Mouse (Mus musculus): ENCODE results near the gene Gsg1l2. TPM values are rescaled to one million over a fixed set of nuclear protein-coding genes. Genes with fewer than 3 reads are reported as not detected.
A peak's percentile ranks its signal among the peaks of the same experiment; 100 is the strongest.

Gene Gsg1l2
- total RNA-seq (2014; rRNA removed; ENCODE audit: low replicate concordance): not detected in 2 replicates
- polyA plus RNA-seq (2015; fragmentation: Nextera tagmentation; extraction: Ambion mirVana): not detected in 2 replicates

- H3K9ac ChIP-seq (replicated peaks; ENCODE audit: low read depth, low read length): no peak within 1 kb of the TSS
- WGBS: 70% methylated on average over 12 of the region's 12 CpGs
- H3K27me3 ChIP-seq (ENCODE audit: control insufficient read depth, insufficient read depth, low read length): no peaks in the 10 kb centered on the region
- TF ChIP-seq EP300 (IDR thresholded peaks at IDR 0.05; ENCODE audit: low read depth): no peak
- TF ChIP-seq CTCF (IDR thresholded peaks at IDR 0.05; ENCODE audit: low read depth): no peak
- H3K4me3 ChIP-seq (ENCODE audit: low read depth, low read length): no peak within 1 kb of the TSS
- H3K36me3 ChIP-seq (replicated peaks; ENCODE audit: control insufficient read depth, insufficient read depth, low read length): no peaks in the 10 kb centered on the region
- no peak within 1 kb of the TSS for H3K27ac ChIP-seq (ENCODE audit: low read depth)
- no peaks in the 10 kb centered on the region for H3K4me1 ChIP-seq (ENCODE audit: control insufficient read depth, insufficient read depth)
- DNase-seq (ENCODE audit: low spot score) (no peak), ATAC-seq (ENCODE audit: insufficient read depth, low read depth) (no peak)
- no peak within 1 kb of the TSS for H3K4me2 ChIP-seq (ENCODE audit: low read depth, low read length)
- H3K9me3 ChIP-seq (replicated peaks; ENCODE audit: control insufficient read depth, low read length): no peaks in the 10 kb centered on the region
Measured at GRCm38 (mm10) chr11:67774379-67774778, at the start of gene Gsg1l2. TSS of gene Gsg1l2 (plus strand) at chr11:67774608.

GRCm38 (mm10) chr11:67727095-67727494, 47.3 kb upstream of the Gsg1l2 start:
- ATAC-seq (ENCODE audit: insufficient read depth, low read depth): peak; percentile 58; the same call in 1 of the 2 replicates
- no peaks in the 10 kb centered on the region for H3K36me3 ChIP-seq (replicated peaks; ENCODE audit: control insufficient read depth, insufficient read depth, low read length)
- H3K4me2 ChIP-seq (ENCODE audit: low read depth, low read length): no peak overlapping the region
- 36% methylated on average over 6 of the region's 6 CpGs for WGBS
- H3K9me3 ChIP-seq (replicated peaks; ENCODE audit: control insufficient read depth, low read length): no peaks in the 10 kb centered on the region
- no peak overlapping the region for H3K9ac ChIP-seq (replicated peaks; ENCODE audit: low read depth, low read length)
- H3K4me1 ChIP-seq (ENCODE audit: control insufficient read depth, insufficient read depth): peaks cover 15% of the 10 kb centered on the region
- H3K4me3 ChIP-seq (ENCODE audit: low read depth, low read length): no peak overlapping the region
- peak overlapping the region; percentile 73 for H3K27ac ChIP-seq (ENCODE audit: low read depth)
- no peaks in the 10 kb centered on the region for H3K27me3 ChIP-seq (ENCODE audit: control insufficient read depth, insufficient read depth, low read length)
- TF ChIP-seq CTCF (IDR thresholded peaks at IDR 0.05; ENCODE audit: low read depth): no peak
- no peak for TF ChIP-seq EP300 (IDR thresholded peaks at IDR 0.05; ENCODE audit: low read depth)
- DNase-seq (ENCODE audit: low spot score): peak; percentile 22

DNA sequence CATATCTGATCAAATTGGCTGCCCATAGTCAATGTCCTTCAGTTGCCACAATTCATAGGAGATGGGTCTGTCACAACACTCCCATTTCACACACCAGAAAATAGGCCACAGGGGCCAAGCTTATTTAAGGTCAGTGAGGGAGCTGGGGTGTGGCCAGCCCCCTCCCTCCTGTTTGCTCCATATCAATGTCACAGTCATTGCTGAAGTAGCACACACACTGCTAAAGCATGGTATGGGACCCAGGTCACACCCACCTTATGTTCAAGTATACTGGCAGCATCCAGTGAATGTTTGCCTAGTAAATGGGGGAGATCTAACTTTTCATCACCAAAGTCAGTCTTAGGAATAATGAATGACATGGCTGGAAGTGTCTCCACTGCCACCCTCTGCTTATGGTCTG, 45.7 kb upstream of the Gsg1l2 start:
- Histone ChIP-seq H3K4me2 (ENCODE audit: low read depth, low read length) (no peak overlapping the region), H3K27ac (ENCODE audit: low read depth) (no peak overlapping the region), H3K9me3 (replicated peaks; ENCODE audit: control insufficient read depth, low read length) (no peaks in the 10 kb centered on the region), H3K4me1 (ENCODE audit: control insufficient read depth, insufficient read depth) (peaks cover 14% of the 10 kb centered on the region), H3K4me3 (ENCODE audit: low read depth, low read length) (no peak overlapping the region), H3K27me3 (ENCODE audit: control insufficient read depth, insufficient read depth, low read length) (no peaks in the 10 kb centered on the region), H3K9ac (replicated peaks; ENCODE audit: low read depth, low read length) (no peak overlapping the region), H3K36me3 (replicated peaks; ENCODE audit: control insufficient read depth, insufficient read depth, low read length) (no peaks in the 10 kb centered on the region)
- ATAC-seq (ENCODE audit: insufficient read depth, low read depth): no peak
- TF ChIP-seq EP300 (IDR thresholded peaks at IDR 0.05; ENCODE audit: low read depth): no peak
- TF ChIP-seq CTCF (IDR thresholded peaks at IDR 0.05; ENCODE audit: low read depth): no peak
- DNase-seq (ENCODE audit: low spot score): no peak

GRCm38 (mm10) chr11:67731056-67731455, 43.4 kb upstream of the Gsg1l2 start:
- Histone ChIP-seq H3K9me3 (replicated peaks; ENCODE audit: control insufficient read depth, low read length) (no peaks in the 10 kb centered on the region), H3K27ac (ENCODE audit: low read depth) (no peak overlapping the region), H3K4me3 (ENCODE audit: low read depth, low read length) (no peak overlapping the region), H3K4me2 (ENCODE audit: low read depth, low read length) (no peak overlapping the region), H3K9ac (replicated peaks; ENCODE audit: low read depth, low read length) (no peak overlapping the region), H3K36me3 (replicated peaks; ENCODE audit: control insufficient read depth, insufficient read depth, low read length) (no peaks in the 10 kb centered on the region), H3K4me1 (ENCODE audit: control insufficient read depth, insufficient read depth) (peaks cover 14% of the 10 kb centered on the region), H3K27me3 (ENCODE audit: control insufficient read depth, insufficient read depth, low read length) (no peaks in the 10 kb centered on the region)
- no peak for DNase-seq (ENCODE audit: low spot score)
- ATAC-seq (ENCODE audit: insufficient read depth, low read depth): no peak
- TF ChIP-seq EP300 (IDR thresholded peaks at IDR 0.05; ENCODE audit: low read depth) (no peak), CTCF (IDR thresholded peaks at IDR 0.05; ENCODE audit: low read depth) (no peak)
- 84% methylated on average over 2 of the region's 2 CpGs for WGBS

DNA sequence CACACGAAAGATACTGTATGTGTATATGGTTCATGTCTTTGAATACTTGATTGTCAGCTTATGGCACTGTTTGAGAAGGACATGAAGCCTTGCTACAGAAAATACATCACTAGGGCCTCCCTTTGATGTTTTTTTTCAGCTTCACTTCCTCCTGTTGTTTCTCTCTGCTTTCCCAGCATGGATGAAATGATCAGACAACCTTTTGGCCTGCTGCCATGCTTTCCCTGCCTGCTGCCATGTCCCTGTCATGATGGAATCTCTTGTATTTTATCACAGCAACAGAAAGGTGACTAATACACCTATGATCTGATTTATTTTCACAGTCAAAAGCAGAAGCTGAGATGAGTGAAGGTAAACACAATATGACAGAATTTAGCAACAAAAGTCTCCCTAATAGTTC, 40.7 kb upstream of the Gsg1l2 start:
- Histone ChIP-seq H3K4me1 (ENCODE audit: control insufficient read depth, insufficient read depth) (no peaks in the 10 kb centered on the region), H3K9ac (replicated peaks; ENCODE audit: low read depth, low read length) (no peak overlapping the region), H3K4me2 (ENCODE audit: low read depth, low read length) (no peak overlapping the region), H3K27me3 (ENCODE audit: control insufficient read depth, insufficient read depth, low read length) (no peaks in the 10 kb centered on the region), H3K36me3 (replicated peaks; ENCODE audit: control insufficient read depth, insufficient read depth, low read length) (no peaks in the 10 kb centered on the region), H3K4me3 (ENCODE audit: low read depth, low read length) (no peak overlapping the region), H3K27ac (ENCODE audit: low read depth) (no peak overlapping the region), H3K9me3 (replicated peaks; ENCODE audit: control insufficient read depth, low read length) (no peaks in the 10 kb centered on the region)
- 73% methylated on average over 1 of the region's 1 CpGs for WGBS
- DNase-seq (ENCODE audit: low spot score) (no peak), ATAC-seq (ENCODE audit: insufficient read depth, low read depth) (no peak)
- TF ChIP-seq CTCF (IDR thresholded peaks at IDR 0.05; ENCODE audit: low read depth) (no peak), EP300 (IDR thresholded peaks at IDR 0.05; ENCODE audit: low read depth) (no peak)

DNA sequence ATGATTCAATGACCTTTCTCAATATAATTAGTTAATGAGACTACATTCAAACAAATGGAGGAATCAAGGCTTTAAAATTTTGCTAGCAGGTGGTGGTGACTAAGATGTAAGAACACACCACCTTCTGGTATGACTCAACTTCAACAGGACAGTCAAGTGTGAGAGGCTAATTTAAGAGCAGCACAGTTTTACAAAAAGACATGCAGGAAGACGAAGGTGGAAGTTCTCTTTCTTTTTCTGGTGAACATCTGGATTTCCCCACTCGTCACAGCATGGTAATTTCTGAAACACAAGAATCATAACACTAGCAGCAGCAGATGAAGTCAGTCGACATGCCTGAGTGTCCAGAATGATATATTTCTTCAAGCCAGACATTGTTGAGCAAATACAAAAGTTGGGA, 39.8 kb upstream of the Gsg1l2 start:
- WGBS: 61% methylated on average over 3 of the region's 3 CpGs
- Histone ChIP-seq H3K4me2 (ENCODE audit: low read depth, low read length) (no peak overlapping the region), H3K9me3 (replicated peaks; ENCODE audit: control insufficient read depth, low read length) (no peaks in the 10 kb centered on the region), H3K27ac (ENCODE audit: low read depth) (no peak overlapping the region), H3K4me1 (ENCODE audit: control insufficient read depth, insufficient read depth) (no peaks in the 10 kb centered on the region), H3K27me3 (ENCODE audit: control insufficient read depth, insufficient read depth, low read length) (no peaks in the 10 kb centered on the region), H3K9ac (replicated peaks; ENCODE audit: low read depth, low read length) (no peak overlapping the region), H3K36me3 (replicated peaks; ENCODE audit: control insufficient read depth, insufficient read depth, low read length) (no peaks in the 10 kb centered on the region), H3K4me3 (ENCODE audit: low read depth, low read length) (no peak overlapping the region)
- no peak for TF ChIP-seq CTCF (IDR thresholded peaks at IDR 0.05; ENCODE audit: low read depth)
- DNase-seq (ENCODE audit: low spot score) (no peak), ATAC-seq (ENCODE audit: insufficient read depth, low read depth) (no peak)

Data from heart, postnatal 0 days (tissue).